Mouse (Mus musculus) lung, embryonic 15.5 days (tissue): ENCODE results near the gene Lmln. TPM values are rescaled to one million over a fixed set of nuclear protein-coding genes. Genes with fewer than 3 reads are reported as not detected.
"Not testable (repeated sequence)": the region's sequence is repeated elsewhere in the genome, so short reads cannot be mapped to it uniquely, and the experiment has no call there.

Experiments used
- ATAC-seq: fragments of 200-750 bp; cut with Nextera tagmentation; 2 replicates; pipeline ENCODE4 v1.8.0; 2017; ENCODE audit warnings: moderate number of reproducible peaks, borderline replicate concordance; ENCODE audit not compliant: low FRiP score, low TSS enrichment; ENCODE audit errors: extremely low read depth
- H3K27ac ChIP-seq: fragments of 300-500 bp; sonication (generic); 2 replicates; pipeline ENCODE4 v1.5.1; 2015; ENCODE audit warnings: moderate library complexity, mild to moderate bottlenecking, inconsistent platforms
- H3K27me3 ChIP-seq: fragments of 300-500 bp; sonication (generic); 2 replicates; pipeline ENCODE4 v1.6.1; 2015; ENCODE audit warnings: inconsistent platforms
- H3K36me3 ChIP-seq: fragments of 300-500 bp; sonication (generic); 2 replicates; pipeline ENCODE4 v1.6.1; 2015; ENCODE audit warnings: inconsistent platforms
- H3K4me1 ChIP-seq: fragments of 300-500 bp; sonication (generic); 2 replicates; pipeline ENCODE4 v1.6.1; 2015; ENCODE audit warnings: inconsistent platforms
- H3K4me2 ChIP-seq: fragments of 300-500 bp; sonication (generic); 2 replicates; pipeline ENCODE4 v1.6.1; 2015; ENCODE audit warnings: inconsistent platforms, mild to moderate bottlenecking, moderate library complexity
- H3K4me3 ChIP-seq: fragments of 300-500 bp; sonication (generic); 2 replicates; pipeline ENCODE4 v1.5.1; 2015; ENCODE audit warnings: mild to moderate bottlenecking, inconsistent platforms
- H3K9ac ChIP-seq: fragments of 300-500 bp; sonication (generic); 2 replicates; pipeline ENCODE4 v1.6.1; 2015; ENCODE audit warnings: inconsistent platforms
- H3K9me3 ChIP-seq: fragments of 300-500 bp; sonication (generic); 2 replicates; pipeline ENCODE4 v1.6.1; 2016; ENCODE audit warnings: inconsistent platforms
- WGBS: fragments of 180-500 bp; shearing (Covaris S2); methylation state at CpG from one replicate; pipeline ENCODE4 v1.1.7; 2015; 5-methylcytosine and 5-hydroxymethylcytosine counted together
- polyA plus RNA-seq: library from polyadenylated mRNA; unstranded; fragments of >200 nt; fragmentation: Nextera tagmentation; extraction: Ambion mirVana; gene quantifications from 2 replicates; pipeline ENCODE4 v1.2.1, GENCODE M21; 2015

The Lmln gene
- polyA plus RNA-seq, 1 experiment from 2014 or later: 4.2 TPM

- no peak overlapping the region for H3K4me2 ChIP-seq
- no peak overlapping the region for H3K4me3 ChIP-seq
- no peak overlapping the region for H3K27ac ChIP-seq
- 49% methylated on average over 4 of the region's 4 CpGs for WGBS
- no peak overlapping the region for H3K9ac ChIP-seq
- ATAC-seq: no peak; the same call in 1 of the 2 replicates
- H3K4me1 ChIP-seq: peaks cover 12% of the 10 kb centered on the region; the same call in 1 of the 2 replicates
- H3K9me3 ChIP-seq: no peaks in the 10 kb centered on the region
- no peaks in the 10 kb centered on the region for H3K27me3 ChIP-seq
- no peaks in the 10 kb centered on the region for H3K36me3 ChIP-seq
Observed at GRCm38 (mm10) chr16:33036006-33036405, 26.3 kb upstream of the Lmln start.

- H3K4me1 ChIP-seq: no peaks in the 10 kb centered on the region
- H3K27ac ChIP-seq: no peak overlapping the region
- no peaks in the 10 kb centered on the region for H3K36me3 ChIP-seq
- H3K9me3 ChIP-seq: no peaks in the 10 kb centered on the region
- H3K9ac ChIP-seq: no peak overlapping the region
- no peaks in the 10 kb centered on the region for H3K27me3 ChIP-seq
- H3K4me3 ChIP-seq: no peak overlapping the region
- no peak overlapping the region for H3K4me2 ChIP-seq
- ATAC-seq: no peak
- WGBS: 78% methylated on average over 1 of the region's 1 CpGs
Observed at GRCm38 (mm10) chr16:33042682-33043081, 19.6 kb upstream of the Lmln start.

DNA sequence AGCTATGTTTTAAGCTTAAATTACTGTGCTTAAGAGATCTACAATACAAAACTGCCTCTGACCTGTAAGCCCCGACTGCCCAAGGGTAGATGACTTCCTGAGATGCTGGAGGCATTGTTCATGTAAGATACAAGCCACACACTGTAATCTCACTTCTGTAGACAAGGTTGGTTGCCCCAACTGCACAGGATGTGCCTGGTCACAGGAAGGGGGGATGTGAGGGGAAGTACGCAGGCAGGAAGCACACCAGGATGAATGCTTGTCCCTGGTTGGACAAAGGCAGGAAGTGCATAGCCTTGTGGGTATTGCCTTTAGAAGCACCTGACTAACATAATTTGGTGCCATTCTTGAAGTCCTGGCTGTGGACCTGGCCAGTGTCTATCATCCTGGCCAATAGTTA lies 19.1 kb upstream of the Lmln start:
- no peak overlapping the region for H3K27ac ChIP-seq
- H3K4me2 ChIP-seq: no peak overlapping the region
- no peak for ATAC-seq

GRCm38 (mm10) chr16:33048004-33048403 lies 14.3 kb upstream of the Lmln start:
- H3K9ac ChIP-seq: no peak overlapping the region
- H3K4me3 ChIP-seq: no peak overlapping the region
- no peak overlapping the region for H3K27ac ChIP-seq
- H3K9me3 ChIP-seq: no peaks in the 10 kb centered on the region
- no peaks in the 10 kb centered on the region for H3K27me3 ChIP-seq
- H3K36me3 ChIP-seq: no peaks in the 10 kb centered on the region
- no peak overlapping the region for H3K4me2 ChIP-seq
- WGBS: 94% methylated on average over 1 of the region's 1 CpGs
- H3K4me1 ChIP-seq: no peaks in the 10 kb centered on the region
- ATAC-seq: no peak

More for the DNA sequence above, 19.1 kb upstream of the Lmln start:
- WGBS: 69% methylated on average over 2 of the region's 2 CpGs
- Histone ChIP-seq H3K9me3 (no peaks in the 10 kb centered on the region), H3K4me3 (no peak overlapping the region), H3K27me3 (no peaks in the 10 kb centered on the region), H3K9ac (no peak overlapping the region), H3K36me3 (no peaks in the 10 kb centered on the region), H3K4me1 (no peaks in the 10 kb centered on the region)

DNA sequence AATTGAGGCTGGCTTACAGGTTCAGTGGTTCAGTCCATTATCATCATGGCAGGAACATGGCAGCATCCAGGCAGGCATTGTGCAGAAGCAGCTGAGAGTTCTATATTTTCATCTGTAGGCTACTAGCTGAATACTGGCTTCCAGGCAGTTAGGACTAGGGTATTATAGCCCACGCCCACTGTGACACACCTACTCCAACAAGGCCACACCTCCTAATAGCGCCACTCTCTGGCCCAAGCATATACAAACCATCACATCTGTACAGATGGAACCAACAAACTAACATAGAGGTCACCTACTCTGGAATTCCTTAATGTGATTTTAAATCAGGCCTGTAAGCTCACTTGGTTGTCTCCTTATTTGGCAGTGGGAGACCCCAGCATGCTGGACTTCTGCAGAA lies 13.6 kb upstream of the Lmln start:
- no peaks in the 10 kb centered on the region for H3K36me3 ChIP-seq
- H3K27me3 ChIP-seq: no peaks in the 10 kb centered on the region
- no peaks in the 10 kb centered on the region for H3K4me1 ChIP-seq
- H3K9me3 ChIP-seq: no peaks in the 10 kb centered on the region
- H3K4me2 ChIP-seq: no peak overlapping the region
- WGBS: 67% methylated on average over 2 of the region's 2 CpGs
- H3K4me3 ChIP-seq: no peak overlapping the region
- H3K27ac ChIP-seq: no peak overlapping the region
- no peak overlapping the region for H3K9ac ChIP-seq
- ATAC-seq: no peak

DNA sequence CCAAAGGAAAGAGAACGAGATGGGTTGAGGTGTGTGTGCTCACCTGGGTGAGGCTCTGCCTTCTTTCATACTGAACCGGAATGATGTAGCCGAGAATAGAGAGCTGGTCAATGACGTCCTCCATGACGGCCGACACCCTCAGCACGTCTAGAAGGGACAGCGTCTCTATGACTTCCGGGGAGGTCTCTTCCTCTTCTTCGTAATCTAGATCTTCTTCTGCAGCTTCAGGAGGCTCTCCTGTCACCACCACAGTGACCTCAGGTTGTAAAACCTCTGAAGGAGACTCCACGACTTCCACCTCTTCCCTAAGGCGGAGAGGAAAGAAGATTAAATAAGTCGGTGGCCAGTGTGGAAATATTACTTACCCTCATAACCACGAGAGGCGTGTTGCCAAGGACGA lies 12.5 kb upstream of the Lmln start:
- 89% methylated on average over 16 of the region's 16 CpGs for WGBS
- no peak for ATAC-seq
- H3K9ac ChIP-seq: no peak overlapping the region

DNA sequence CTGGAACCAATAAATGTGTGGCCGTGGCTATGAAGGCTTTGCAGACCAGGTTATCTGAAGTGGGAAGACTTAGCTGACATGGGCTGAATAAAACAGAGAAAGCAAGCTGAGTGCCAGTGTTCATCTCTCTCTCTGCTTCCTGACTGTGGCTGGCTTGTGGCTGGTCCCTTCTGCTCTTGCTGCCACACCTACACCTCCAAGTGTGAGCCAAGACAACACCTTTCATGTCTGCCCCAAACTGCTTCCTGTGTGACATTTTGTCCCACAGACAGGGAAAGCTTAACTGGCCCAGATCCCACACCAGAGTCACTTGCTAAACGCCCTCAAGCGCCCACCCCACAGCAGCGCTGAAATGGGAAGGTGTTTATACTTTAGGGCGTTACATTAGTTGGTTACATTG lies 9.2 kb upstream of the Lmln start:
- Histone ChIP-seq H3K9me3 (no peaks in the 10 kb centered on the region), H3K27me3 (no peaks in the 10 kb centered on the region), H3K4me2 (no peak overlapping the region), H3K27ac (no peak overlapping the region), H3K4me1 (peaks cover 8% of the 10 kb centered on the region), H3K36me3 (peaks cover 4% of the 10 kb centered on the region), H3K4me3 (no peak overlapping the region), H3K9ac (no peak overlapping the region)
- no peak for ATAC-seq
- WGBS: 64% methylated on average over 5 of the region's 5 CpGs

More for the DNA sequence above, 12.5 kb upstream of the Lmln start:
- Histone ChIP-seq H3K27ac (no peak overlapping the region), H3K4me1 (no peaks in the 10 kb centered on the region), H3K9me3 (no peaks in the 10 kb centered on the region), H3K4me3 (no peak overlapping the region), H3K36me3 (no peaks in the 10 kb centered on the region), H3K4me2 (no peak overlapping the region), H3K27me3 (no peaks in the 10 kb centered on the region)

DNA sequence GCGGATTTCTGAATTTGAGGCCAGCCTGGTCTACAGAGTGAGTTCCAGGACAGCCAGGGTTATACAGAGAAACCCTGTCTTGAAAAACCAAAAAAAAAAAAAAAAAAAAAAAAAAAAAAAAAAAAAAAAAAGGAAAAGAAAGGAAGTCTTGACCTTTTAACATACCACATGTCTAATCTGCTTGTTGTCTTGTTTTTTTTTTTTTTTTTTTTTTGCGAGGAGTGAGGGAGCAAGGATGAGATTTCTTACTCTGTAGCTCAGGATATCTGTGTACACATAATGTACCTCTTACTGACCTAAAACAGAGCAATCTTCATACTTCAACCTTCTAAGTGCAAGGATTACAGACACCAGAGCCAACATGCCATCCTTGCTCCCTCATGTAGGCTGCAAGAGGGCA lies 7.4 kb upstream of the Lmln start:
- not testable (repeated sequence) for H3K9ac ChIP-seq, H3K9me3 ChIP-seq, H3K4me3 ChIP-seq, H3K27ac ChIP-seq, ATAC-seq, H3K27me3 ChIP-seq, H3K4me2 ChIP-seq
- 75% methylated on average over 2 of the region's 2 CpGs for WGBS
- Histone ChIP-seq H3K36me3 (peaks cover 22% of the 10 kb centered on the region), H3K4me1 (peaks cover 21% of the 10 kb centered on the region)

DNA sequence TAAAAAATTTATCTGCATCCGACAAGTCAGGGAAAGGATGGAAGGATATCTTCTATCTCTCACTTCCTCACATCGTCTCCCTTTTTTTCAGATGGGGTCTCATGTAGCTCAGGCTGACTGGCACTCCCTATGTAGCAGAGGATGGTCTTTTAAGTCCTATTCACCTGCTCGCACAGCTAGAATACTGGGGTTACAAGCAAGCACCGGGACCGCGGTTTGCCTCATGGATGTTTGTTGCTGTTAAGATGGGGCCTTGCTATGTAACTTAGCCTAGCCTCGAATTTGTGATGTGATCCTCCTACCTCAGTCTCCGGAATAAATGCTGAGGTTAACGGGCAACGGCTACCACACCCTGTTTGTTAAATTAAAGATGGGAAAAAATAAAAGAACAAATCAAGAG lies 6.7 kb upstream of the Lmln start:
- Histone ChIP-seq H3K4me3 (peak overlapping the region; percentile 77), H3K4me1 (peaks cover 21% of the 10 kb centered on the region), H3K9ac (peak overlapping the region; percentile 32), H3K36me3 (peaks cover 28% of the 10 kb centered on the region), H3K9me3 (no peaks in the 10 kb centered on the region), H3K27me3 (no peaks in the 10 kb centered on the region), H3K4me2 (peak overlapping the region; percentile 72), H3K27ac (no peak overlapping the region)
- WGBS: 20% methylated on average over 10 of the region's 10 CpGs
- ATAC-seq: peak; percentile 37

DNA sequence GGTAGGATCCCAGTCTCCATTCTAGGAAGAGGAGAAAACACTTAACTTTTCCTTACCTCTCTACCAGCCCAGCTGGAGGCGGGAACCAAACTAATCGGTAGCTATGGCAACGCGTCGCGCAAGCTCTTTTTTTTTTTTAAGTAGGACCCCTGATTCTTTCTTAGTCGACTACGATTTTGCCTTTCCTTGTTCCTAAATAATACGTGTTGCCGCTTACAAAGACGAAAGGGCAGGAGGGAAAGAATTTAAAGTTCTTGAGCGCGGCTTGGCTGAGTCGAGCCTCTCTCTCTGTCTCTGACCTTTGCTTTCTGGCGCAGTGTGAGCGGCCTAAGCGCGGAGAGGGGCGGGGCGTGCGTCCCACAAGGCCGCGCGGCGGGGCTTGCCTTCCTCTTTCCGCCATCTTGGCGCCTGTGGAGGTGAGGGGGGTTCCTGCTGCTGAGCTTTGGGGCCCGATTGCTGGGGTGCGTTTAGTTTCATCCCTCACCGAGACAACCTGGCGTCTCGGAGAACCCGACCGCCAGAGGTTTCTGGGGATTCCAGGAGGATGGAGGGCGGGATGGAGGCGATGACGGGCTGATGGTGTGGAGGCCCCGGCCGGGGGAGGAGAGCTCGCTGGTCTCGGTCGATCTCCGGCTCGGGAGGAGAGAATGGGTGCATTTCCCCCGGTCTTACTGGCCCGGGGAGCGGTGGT lies 6.1 kb upstream of the Lmln start, which contains the start of the genes Iqcg and Rpl35a:
Iqcg (minus strand) TSS at position 124 of the 691 bp plus-strand sequence.
Rpl35a (plus strand) TSS at position 359 of the 691 bp plus-strand sequence.
- Histone ChIP-seq H3K27me3 (no peaks in the 10 kb centered on the region), H3K4me1 (peaks cover 21% of the 10 kb centered on the region), H3K27ac (peak within 1 kb of the TSS; percentile 89), H3K4me2 (peak within 1 kb of the TSS; percentile 72), H3K9me3 (no peaks in the 10 kb centered on the region), H3K9ac (peak within 1 kb of the TSS; percentile 94), H3K4me3 (peak within 1 kb of the TSS; percentile 77), H3K36me3 (peaks cover 33% of the 10 kb centered on the region)
- WGBS: under 1% methylated on average over 47 of the region's 47 CpGs
- peak; percentile 93 for ATAC-seq

DNA sequence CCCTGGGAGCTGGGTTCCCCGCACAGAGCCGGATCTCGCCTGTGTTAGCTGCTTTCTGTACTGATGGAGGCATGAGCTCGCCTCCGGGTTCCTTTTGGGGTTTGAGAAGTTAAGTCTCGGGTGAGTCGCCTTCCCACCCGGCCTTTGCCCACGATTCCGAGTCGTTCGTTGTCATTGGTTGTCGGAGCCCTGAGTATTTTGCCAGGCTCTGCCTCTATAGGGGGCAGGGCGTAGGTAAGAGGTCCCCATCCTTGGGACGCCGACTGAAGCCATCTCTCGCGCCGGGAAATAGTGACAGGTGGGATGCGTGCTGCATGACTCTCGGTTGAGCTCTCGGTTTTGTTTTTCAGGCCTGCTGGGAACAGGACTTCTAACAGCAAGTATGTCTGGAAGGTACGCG lies 5.5 kb upstream of the Lmln start:
- under 1% methylated on average over 24 of the region's 24 CpGs for WGBS
- no peaks in the 10 kb centered on the region for H3K27me3 ChIP-seq
- ATAC-seq: 0 out of 2 replicates have a peak, but pooled peaks have one; percentile 41

DNA sequence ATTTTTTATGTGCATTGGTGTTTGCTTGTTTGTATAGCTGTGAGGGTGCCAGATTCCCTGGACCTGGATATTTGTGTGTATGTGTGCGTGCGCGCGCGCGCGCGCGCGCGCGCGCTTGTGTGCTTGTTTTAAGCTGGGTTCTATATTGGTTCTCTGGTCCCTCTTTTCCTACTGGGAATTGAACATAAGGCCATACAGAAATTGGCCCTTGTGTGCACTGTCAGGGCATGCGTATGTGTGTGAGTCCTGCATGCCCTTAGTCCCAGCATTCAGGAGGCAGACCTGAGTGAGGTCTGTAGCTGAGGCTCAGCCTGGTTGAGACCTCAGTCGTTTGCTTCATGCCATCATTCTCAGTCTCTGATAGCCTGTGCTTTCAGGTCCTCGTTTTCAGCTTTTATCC lies 4.3 kb upstream of the Lmln start:
- H3K36me3 ChIP-seq: peaks cover 33% of the 10 kb centered on the region
- peak overlapping the region; percentile 77 for H3K4me3 ChIP-seq
- WGBS: 87% methylated on average over 16 of the region's 16 CpGs
- peak overlapping the region; percentile 72 for H3K4me2 ChIP-seq
- no peaks in the 10 kb centered on the region for H3K9me3 ChIP-seq
- no peak for ATAC-seq
- no peaks in the 10 kb centered on the region for H3K27me3 ChIP-seq
- peaks cover 28% of the 10 kb centered on the region for H3K4me1 ChIP-seq
- no peak overlapping the region for H3K27ac ChIP-seq
- peak overlapping the region; percentile 19; the same call in 1 of the 2 replicates for H3K9ac ChIP-seq

More for the DNA sequence above, 5.5 kb upstream of the Lmln start:
- Histone ChIP-seq H3K4me3 (peak overlapping the region; percentile 77), H3K9me3 (no peaks in the 10 kb centered on the region), H3K9ac (peak overlapping the region; percentile 94), H3K36me3 (peaks cover 33% of the 10 kb centered on the region), H3K4me2 (peak overlapping the region; percentile 72), H3K27ac (peak overlapping the region; percentile 89), H3K4me1 (peaks cover 25% of the 10 kb centered on the region)
